Mouse (Mus musculus) effector memory CD4-positive, alpha-beta T cell, adult 7 months (primary cell): Measurements from ENCODE around the gene Vmn1r197. TPM values are rescaled to one million over a fixed set of nuclear protein-coding genes. Genes with fewer than 3 reads are reported as not detected.

Experiments
- polyA plus RNA-seq: library from polyadenylated mRNA; unstranded; fragments of 100-300 nt; shearing (Covaris generic); gene quantifications from one replicate; pipeline ENCODE4 v1.2.1, GENCODE M21; 2017

The Vmn1r197 gene
- polyA plus RNA-seq = not detected

GRCm38 (mm10) chr13:22324289-22324688 lies at the start of gene Vmn1r197:
Gene Vmn1r197, plus strand, starts transcription at chr13:22324589.

GRCm38 (mm10) chr13:22289620-22290019 lies 34.8 kb upstream of the Vmn1r197 start, which contains the start of gene Vmn1r196:
Gene Vmn1r196, plus strand, starts transcription at chr13:22289920.

GRCm38 (mm10) chr13:22350064-22350463 lies 25.7 kb downstream of the Vmn1r197 start, which contains the start of gene Vmn1r198:
Gene Vmn1r198, plus strand, starts transcription at chr13:22350364.

GRCm38 (mm10) chr13:22379518-22379917 lies 55.1 kb downstream of the Vmn1r197 start, which contains the start of gene Vmn1r199:
Gene Vmn1r199, plus strand, starts transcription at chr13:22379818.

Other genes starting within 250 kb of the Vmn1r197 start
- not detected for gene Vmn1r188, start 240.1 kb upstream of the Vmn1r197 start, polyA plus RNA-seq
- gene Vmn1r189, start 218.8 kb upstream of the Vmn1r197 start, polyA plus RNA-seq = not detected
- gene Vmn1r191, start 140.6 kb upstream of the Vmn1r197 start, polyA plus RNA-seq = not detected
- gene Vmn1r192, start 133.4 kb upstream of the Vmn1r197 start, polyA plus RNA-seq = not detected
- 0.06 TPM for gene Vmn1r193, start 101.4 kb upstream of the Vmn1r197 start, polyA plus RNA-seq
- gene Vmn1r194, start 80.4 kb upstream of the Vmn1r197 start, polyA plus RNA-seq = not detected
- not detected for gene Vmn1r195, start 54.1 kb upstream of the Vmn1r197 start, polyA plus RNA-seq
- 0.15 TPM for gene Vmn1r196, start 34.7 kb upstream of the Vmn1r197 start, polyA plus RNA-seq
- 0.46 TPM for gene Vmn1r198, start 25.8 kb downstream of the Vmn1r197 start, polyA plus RNA-seq
- gene Vmn1r199, start 55.2 kb downstream of the Vmn1r197 start, polyA plus RNA-seq = not detected
- gene Vmn1r200, start 65.8 kb downstream of the Vmn1r197 start, polyA plus RNA-seq = 0.67 TPM
- not detected for gene Vmn1r201, start 147.3 kb downstream of the Vmn1r197 start, polyA plus RNA-seq
- gene Vmn1r202, start 180.8 kb downstream of the Vmn1r197 start, polyA plus RNA-seq = 0.07 TPM
- gene Vmn1r203, start 193.5 kb downstream of the Vmn1r197 start, polyA plus RNA-seq = 0.12 TPM
- gene Vmn1r204, start 228.6 kb downstream of the Vmn1r197 start, polyA plus RNA-seq = not detected